Comparison of ENCODE assay signal across 19 mouse cellular contexts in the genomic region with DNA sequence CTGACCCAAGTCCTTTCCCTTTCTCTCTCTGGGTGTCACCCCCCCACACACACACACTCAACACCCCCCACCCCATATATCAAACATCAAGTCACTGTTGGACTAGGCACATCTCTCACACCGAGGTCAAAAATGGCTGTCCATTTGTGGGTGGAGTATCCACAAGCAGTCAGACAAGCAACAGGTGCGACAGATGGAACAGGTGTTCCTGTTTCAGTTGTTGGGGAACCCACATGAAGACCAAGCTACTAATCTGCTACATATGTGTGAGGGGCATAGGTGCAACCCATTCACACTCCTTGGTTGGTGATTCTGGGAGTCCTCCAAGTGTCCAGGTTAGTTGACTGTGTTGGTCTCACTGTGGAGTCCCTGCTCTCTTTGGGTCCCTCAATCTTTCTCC. TPM values are rescaled to one million over a fixed set of nuclear protein-coding genes. Genes with fewer than 3 reads are reported as not detected.
"Had no signal": no experiment of that assay in that cellular context is flagged by ENCODE, and none has a peak within 500 bp of the region (broad histone marks: within the 10 kb centered on the region; RNA-seq: fewer than 3 reads in every experiment).

No protein-coding gene starts in this region.

- H3K4me2 ChIP-seq: neural tube, embryonic 12.5 days; neural tube, embryonic 13.5 days; neural tube, embryonic 15.5 days; stomach, embryonic 15.5 days had no signal

- H3K36me3 ChIP-seq: neural tube, embryonic 12.5 days; neural tube, embryonic 13.5 days; neural tube, embryonic 15.5 days; stomach, embryonic 15.5 days had no signal

- DNase-seq: retina, postnatal 1 day; right cerebral cortex, adult 18-20 months; right cerebral cortex, postnatal 14 days; right cerebral cortex, postnatal 25 days; right cerebral cortex, postnatal 4 days; spleen, adult 18-20 months; thymus, adult 18-20 months; thymus, adult 2 months; thymus, postnatal 14 days; thymus, postnatal 25 days; thymus, postnatal 36 days; thymus, postnatal 4 days had no signal

- H3K4me1 ChIP-seq: neural tube, embryonic 12.5 days; neural tube, embryonic 13.5 days; neural tube, embryonic 15.5 days; stomach, embryonic 15.5 days had no signal

- H3K27ac ChIP-seq: neural tube, embryonic 12.5 days; neural tube, embryonic 13.5 days; neural tube, embryonic 15.5 days; stomach, embryonic 15.5 days; stomach, postnatal 0 days had no signal

- H3K9ac ChIP-seq: neural tube, embryonic 12.5 days; neural tube, embryonic 13.5 days; neural tube, embryonic 15.5 days; stomach, embryonic 15.5 days had no signal

- H3K27me3 ChIP-seq: neural tube, embryonic 12.5 days; neural tube, embryonic 13.5 days; neural tube, embryonic 15.5 days; stomach, embryonic 15.5 days had no signal

- H3K4me3 ChIP-seq: neural tube, embryonic 12.5 days; neural tube, embryonic 13.5 days; neural tube, embryonic 15.5 days; stomach, embryonic 15.5 days had no signal

- H3K9me3 ChIP-seq: neural tube, embryonic 12.5 days; neural tube, embryonic 13.5 days; neural tube, embryonic 15.5 days; stomach, embryonic 15.5 days had no signal

RNA-seq across cellular contexts. Expression of gene Trdn, which starts 58.1 kb away (rescaled TPM):
- polyA plus RNA-seq: small intestine, adult 2 months; stomach, embryonic 14.5 days had no signal
